Mouse (Mus musculus): ENCODE measurements around the gene Gm10320.

GRCm38 (mm10) chr13:98453146-98453545 is 38.7 kb downstream of the Gm10320 start:
- TF ChIP-seq MAFK (IDR thresholded peaks at IDR 0.05; ENCODE audit: insufficient read depth, low read depth, low read length) (no peak), CHD2 (IDR thresholded peaks at IDR 0.05; ENCODE audit: low read depth, low read length) (no peak), ZNF384 (IDR thresholded peaks at IDR 0.05; ENCODE audit: low read depth, low read length) (no peak), ZC3H11A (IDR thresholded peaks at IDR 0.05; ENCODE audit: borderline replicate concordance, low read depth, low read length) (no peak)

Measured in ES-E14 (cell line).